Mouse (Mus musculus): ENCODE data around the gene Gfer.

Gfer gene

DNA sequence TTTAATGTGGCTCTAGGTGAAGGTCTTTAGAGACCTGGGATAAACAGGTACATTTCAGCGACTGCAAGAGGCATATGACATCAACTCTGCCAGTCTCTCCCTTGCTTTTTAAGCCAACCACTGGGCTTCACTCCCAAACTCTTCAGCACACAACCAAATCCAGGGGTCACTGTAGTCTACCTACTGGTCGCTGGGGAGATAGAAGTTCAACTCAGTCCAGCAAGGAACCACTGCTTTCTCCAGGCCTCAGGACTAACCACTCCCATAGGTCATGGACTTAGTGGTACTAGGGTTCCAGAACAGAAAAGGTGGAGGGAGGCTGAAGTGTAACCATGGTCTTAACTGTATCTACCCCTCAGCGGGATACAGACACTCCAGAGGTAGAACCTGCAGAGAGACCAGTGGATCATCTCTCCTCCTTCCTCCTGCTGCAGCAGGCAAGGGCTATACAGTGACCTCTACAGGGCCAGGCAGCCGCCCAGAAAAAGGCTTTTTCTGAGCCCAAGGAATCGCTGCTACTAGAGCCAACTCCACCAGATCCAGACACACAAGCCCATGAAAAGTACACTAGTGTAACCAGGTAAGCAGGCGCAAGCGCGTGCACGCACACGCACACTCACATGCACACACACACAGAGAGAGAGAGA is 47.1 kb downstream of the Gfer start:
- DNase-seq (ENCODE audit: extremely low spot score, low spot score) = no peak

DNA sequence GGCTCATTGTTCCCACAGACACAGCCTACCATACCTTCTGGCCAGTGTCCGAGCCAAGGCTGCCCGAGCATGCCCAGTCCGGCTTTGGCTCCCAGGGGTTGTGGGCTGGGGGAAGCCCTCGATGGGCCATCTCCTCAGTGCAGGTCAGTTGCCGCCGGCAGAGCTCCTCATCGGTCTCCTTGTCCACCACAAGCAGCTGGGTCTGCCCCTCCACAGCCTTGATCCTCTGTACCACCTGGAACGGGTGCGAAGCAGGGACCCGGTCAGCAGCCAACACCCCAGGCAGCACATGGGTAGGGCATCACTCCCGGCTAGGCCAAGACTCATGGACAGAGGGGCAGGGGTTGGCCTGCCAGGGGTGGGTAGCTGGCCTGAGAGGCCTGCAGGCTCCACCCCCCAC is 48.5 kb downstream of the Gfer start:
- DNase-seq (ENCODE audit: extremely low spot score, low spot score) = no peak

DNA sequence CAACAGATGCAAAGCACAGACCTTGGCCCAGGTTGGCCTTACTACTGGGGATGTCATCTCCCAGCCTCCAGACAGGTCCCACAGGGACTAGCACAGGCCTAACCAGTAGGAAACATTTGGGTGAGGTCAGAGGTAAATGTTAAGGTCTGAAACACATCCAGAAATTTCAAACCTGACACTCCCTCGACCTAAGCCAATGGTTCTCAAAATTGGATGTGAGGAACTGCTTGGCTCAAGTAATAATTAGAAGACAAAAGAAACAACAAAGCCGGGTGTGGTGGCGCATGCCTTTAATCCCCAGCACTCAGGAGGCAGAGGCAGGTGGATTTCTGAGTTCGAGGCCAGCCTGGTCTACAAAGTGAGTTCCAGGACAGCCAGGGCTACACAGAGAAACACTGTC is 49.6 kb downstream of the Gfer start:
- no peak for DNase-seq (ENCODE audit: extremely low spot score, low spot score)

DNA sequence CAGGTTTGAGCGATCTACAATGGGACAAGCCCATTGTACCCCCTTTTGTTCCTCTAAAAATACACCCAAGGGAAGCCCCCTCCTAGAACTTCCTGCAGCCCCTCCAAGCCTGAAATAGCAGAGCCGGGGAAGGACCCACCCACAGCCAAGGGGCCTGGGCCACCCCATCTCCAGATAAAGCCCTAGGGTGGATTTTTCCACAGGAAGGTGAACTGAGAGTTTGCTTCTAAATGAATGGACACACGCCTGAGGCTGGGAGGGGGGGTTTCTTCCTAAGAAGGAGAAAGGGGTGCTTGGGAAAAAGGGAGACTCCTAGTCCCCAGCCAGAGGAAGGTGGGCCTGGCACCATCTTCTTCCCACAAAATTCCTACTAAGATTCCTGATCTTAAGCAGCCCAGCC is 50.0 kb downstream of the Gfer start:
- DNase-seq (ENCODE audit: extremely low spot score, low spot score) = no peak

DNA sequence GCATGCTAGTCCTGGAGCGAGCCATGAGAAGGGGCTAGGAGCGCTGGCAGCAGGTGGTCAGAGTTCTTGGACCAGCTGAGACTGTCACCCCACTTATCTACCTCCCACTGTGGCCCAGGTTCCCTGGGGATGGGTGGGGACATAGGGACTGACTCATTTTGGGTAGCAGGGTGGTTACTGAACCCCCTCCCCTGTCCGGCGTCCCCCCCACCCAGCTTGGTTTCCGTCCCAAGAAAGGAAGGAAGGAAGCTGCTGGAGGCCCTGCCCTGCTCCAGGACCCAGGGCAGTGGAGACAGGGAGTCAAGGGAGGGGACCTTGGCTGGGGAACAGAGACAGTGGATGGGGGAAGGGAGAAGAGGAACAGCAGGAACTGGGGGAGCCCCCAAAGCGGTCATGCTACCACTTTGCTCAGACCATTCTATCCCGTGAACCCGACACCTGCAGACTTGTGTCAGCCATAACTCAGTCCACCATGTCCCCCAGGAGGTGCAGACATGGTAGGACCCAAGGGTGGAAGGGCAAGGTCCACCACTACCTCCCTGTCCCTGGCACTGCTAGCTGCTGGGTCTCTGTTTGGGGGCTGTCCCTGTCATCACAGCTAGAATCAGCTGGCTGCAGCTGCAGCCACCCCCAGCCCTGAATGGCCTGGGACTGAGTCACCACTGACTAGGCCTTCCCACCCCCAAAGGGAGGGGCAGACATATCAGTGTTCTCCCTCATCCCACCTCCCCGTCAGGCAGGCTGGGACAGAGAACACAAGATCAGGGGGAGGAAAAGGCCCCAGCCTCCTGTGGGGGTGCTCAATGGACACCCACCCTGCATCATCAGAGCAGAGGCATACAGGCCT is 50.9 kb downstream of the Gfer start:
- no peak for DNase-seq (ENCODE audit: extremely low spot score, low spot score)

DNA sequence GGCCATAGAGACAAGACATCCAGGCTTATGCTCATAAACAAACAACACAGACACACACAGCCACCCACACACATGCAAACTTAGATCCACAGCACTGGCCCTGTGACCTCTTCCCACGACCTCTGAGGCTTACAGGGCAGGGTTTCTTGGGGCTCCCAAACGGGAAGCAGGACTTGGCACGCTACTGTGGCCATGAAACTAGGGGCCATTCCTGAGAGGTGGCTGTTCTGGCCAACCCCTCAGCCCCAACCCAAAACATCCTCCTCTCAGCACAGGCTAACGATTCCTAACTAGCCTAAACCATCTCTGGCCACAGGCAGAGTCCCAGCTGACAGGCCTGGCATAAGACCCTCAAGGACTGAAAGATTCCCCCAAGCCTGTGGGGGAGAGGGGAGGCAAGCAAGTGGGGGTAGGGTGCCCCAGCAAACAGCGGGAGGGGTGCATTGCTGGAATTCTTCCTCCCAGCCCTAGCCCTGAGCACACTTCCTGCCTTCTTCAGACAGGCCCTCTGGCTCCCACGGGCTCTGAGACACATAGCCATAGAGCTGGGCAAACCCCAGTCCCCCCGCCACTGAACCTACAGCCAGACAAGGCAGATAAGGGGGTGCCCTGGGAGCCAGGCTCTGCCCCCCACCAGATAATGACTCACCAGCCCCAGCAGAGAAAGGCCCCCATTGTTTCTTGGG is 51.8 kb downstream of the Gfer start:
- DNase-seq (ENCODE audit: extremely low spot score, low spot score) = no peak
